Mouse (Mus musculus): ENCODE data around the gene Zfp646.
A peak's percentile ranks its signal among the peaks of the same experiment; 100 is the strongest.
"Not testable (repeated sequence)": the region's sequence is repeated elsewhere in the genome, so short reads cannot be mapped to it uniquely, and the experiment has no call there.

Zfp646 gene

GRCm38 (mm10) chr7:127885951-127886350 lies 9.9 kb downstream of the Zfp646 start:
- DNase-seq, result no peak

GRCm38 (mm10) chr7:127886551-127886950 lies 10.5 kb downstream of the Zfp646 start:
- no peak for DNase-seq

GRCm38 (mm10) chr7:127887191-127887590 lies 11.2 kb downstream of the Zfp646 start:
- DNase-seq, result no peak

- no peak for DNase-seq
These were observed 11.8 kb downstream of the Zfp646 start for GRCm38 (mm10) chr7:127887781-127888180.

GRCm38 (mm10) chr7:127888821-127889220 lies 12.8 kb downstream of the Zfp646 start:
- no peak for DNase-seq

GRCm38 (mm10) chr7:127890798-127891197 lies 14.8 kb downstream of the Zfp646 start, which contains the start of gene Prss53:
Gene Prss53, minus strand, starts transcription at chr7:127890970.
- peak; percentile 80 to 81 for DNase-seq

- peak in 1 of 2 experiments; percentile 52 for DNase-seq
These were observed 18.5 kb downstream of the Zfp646 start for GRCm38 (mm10) chr7:127894480-127894879.

- DNase-seq, result peak; percentile 99
These were observed 19.4 kb downstream of the Zfp646 start, which contains the start of the genes Gm21974 and Vkorc1 for GRCm38 (mm10) chr7:127895442-127895841. Gene Gm21974, minus strand, starts transcription at chr7:127895454. Gene Vkorc1, minus strand, starts transcription at chr7:127895617.

- not testable (repeated sequence) for DNase-seq
These were observed 19.9 kb downstream of the Zfp646 start for GRCm38 (mm10) chr7:127895891-127896290.

- DNase-seq, result peak in 1 of 2 experiments; percentile 69
These were observed 20.4 kb downstream of the Zfp646 start for GRCm38 (mm10) chr7:127896384-127896783.

GRCm38 (mm10) chr7:127897542-127897941 lies 21.5 kb downstream of the Zfp646 start:
- DNase-seq, result no peak

GRCm38 (mm10) chr7:127898179-127898956 lies 22.3 kb downstream of the Zfp646 start:
- no peak for DNase-seq

- no peak for DNase-seq
These were observed 24.0 kb downstream of the Zfp646 start for GRCm38 (mm10) chr7:127899997-127900396.

GRCm38 (mm10) chr7:127901772-127902171 lies 25.8 kb downstream of the Zfp646 start:
- DNase-seq, result no peak

- peak; percentile 68 to 76 for DNase-seq
These were observed 28.2 kb downstream of the Zfp646 start, which contains the start of gene Bckdk for GRCm38 (mm10) chr7:127903971-127904796. Gene Bckdk, plus strand, starts transcription at chr7:127904082.

GRCm38 (mm10) chr7:127907939-127908338 lies 31.9 kb downstream of the Zfp646 start:
- no peak for DNase-seq

GRCm38 (mm10) chr7:127908656-127909055 lies 32.6 kb downstream of the Zfp646 start:
- no peak for DNase-seq

- peak; percentile 87 to 89 for DNase-seq
These were observed 36.3 kb downstream of the Zfp646 start, which contains the start of gene Kat8 for GRCm38 (mm10) chr7:127912190-127912871. Gene Kat8, plus strand, starts transcription at chr7:127912516.

GRCm38 (mm10) chr7:127912938-127913337 lies 36.9 kb downstream of the Zfp646 start:
- DNase-seq, result no peak

- DNase-seq, result no peak
These were observed 39.3 kb downstream of the Zfp646 start for GRCm38 (mm10) chr7:127915293-127915692.

- DNase-seq, result peak in 1 of 2 experiments; percentile 80
These were observed 42.2 kb downstream of the Zfp646 start for GRCm38 (mm10) chr7:127918203-127918602.

- DNase-seq, result peak in 1 of 2 experiments; percentile 45
These were observed 43.3 kb downstream of the Zfp646 start for GRCm38 (mm10) chr7:127919290-127919689.

- DNase-seq, result peak in 1 of 2 experiments; percentile 64
These were observed 45.5 kb downstream of the Zfp646 start for GRCm38 (mm10) chr7:127921516-127921915.
